Mouse (Mus musculus): Measurements from ENCODE around the gene Vmn1r226.

Gene Vmn1r226

DNA sequence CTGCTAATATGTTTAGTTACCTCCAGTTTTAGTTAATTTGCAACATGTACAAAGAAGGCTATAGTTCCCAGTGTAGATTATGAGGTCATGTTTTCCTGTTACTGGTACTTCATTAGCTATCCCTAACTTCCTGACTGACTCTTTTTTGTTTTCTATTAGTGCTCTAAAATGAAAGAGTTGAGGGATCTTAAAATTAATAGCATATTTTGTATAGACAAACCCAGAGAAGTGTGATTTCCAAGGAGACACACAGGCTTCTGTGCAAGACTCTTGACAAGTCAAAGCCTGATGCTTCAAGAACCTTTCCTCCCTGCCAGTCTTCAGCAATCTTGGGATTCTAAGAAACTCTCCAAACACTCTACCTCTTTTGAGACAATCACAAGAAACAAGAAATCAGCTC lies at the start of gene Vmn1r226:
Gene Vmn1r226, plus strand, starts transcription at position 301 of the 400 bp plus-strand sequence.
- DNase-seq = no peak

DNA sequence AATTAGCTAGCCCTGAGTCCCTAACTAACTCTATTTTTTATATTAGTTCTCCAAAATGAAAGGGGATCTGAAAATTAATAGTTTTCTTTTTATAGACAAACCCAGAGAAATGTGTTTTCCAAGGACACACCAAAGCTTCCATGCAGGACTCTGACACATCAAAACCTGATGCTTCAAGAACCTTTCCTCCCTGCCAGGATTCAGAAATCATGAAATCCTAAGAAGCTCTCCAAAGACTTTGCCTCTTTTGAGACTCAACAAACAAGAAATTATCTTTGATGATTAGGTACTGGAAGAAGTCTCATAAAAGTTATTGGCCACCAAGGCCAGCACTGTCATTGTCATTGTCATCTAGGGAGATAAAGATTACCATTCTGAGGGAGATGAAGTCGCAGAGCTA lies 46.9 kb downstream of the Vmn1r226 start, which contains the start of gene Vmn1r227:
Gene Vmn1r227, plus strand, starts transcription at position 301 of the 400 bp plus-strand sequence.
- no peak for DNase-seq
